Mouse (Mus musculus) neural tube, embryonic 10.5 days (tissue): ENCODE measurements at regions not wholly inside any gene's neighbourhood (a gene's known extent, or its start where the extent isn't known, plus 50 kb on each side); places are given as distances from the start of the nearest gene placed in this dataset.
"Not testable (repeated sequence)": the region's sequence is repeated elsewhere in the genome, so short reads cannot be mapped to it uniquely, and the experiment has no call there.

Source experiments
- DNase-seq: peaks from one replicate; pipeline ENCODE4 v3.0.0-alpha.2; 2017; ENCODE audit warnings: low spot score; ENCODE audit errors: extremely low spot score

GRCm38 (mm10) chr14:104849274-104849673, 326.8 kb upstream of the Rnf219 start:
- no peak for DNase-seq

GRCm38 (mm10) chr14:104827404-104827803, 305.0 kb upstream of the Rnf219 start:
- DNase-seq: no peak

DNA sequence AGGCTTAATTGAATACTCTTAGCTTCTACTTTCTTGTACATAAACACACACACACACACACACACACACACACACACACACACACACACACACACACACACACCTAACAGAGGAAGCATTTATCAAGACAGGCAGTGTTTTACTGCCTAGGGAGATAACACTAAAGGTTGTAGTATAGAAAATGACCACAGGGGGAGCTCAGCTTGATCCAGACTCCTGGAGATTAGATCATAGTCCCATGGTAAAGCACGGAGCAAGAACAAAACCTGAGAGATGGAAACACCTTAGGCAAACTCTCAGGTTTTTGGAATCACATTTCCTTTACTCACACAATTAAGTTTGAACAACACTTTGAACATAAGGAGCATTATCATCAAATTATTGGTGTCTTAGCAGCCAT, 302.5 kb upstream of the Rnf219 start:
- no peak for DNase-seq

DNA sequence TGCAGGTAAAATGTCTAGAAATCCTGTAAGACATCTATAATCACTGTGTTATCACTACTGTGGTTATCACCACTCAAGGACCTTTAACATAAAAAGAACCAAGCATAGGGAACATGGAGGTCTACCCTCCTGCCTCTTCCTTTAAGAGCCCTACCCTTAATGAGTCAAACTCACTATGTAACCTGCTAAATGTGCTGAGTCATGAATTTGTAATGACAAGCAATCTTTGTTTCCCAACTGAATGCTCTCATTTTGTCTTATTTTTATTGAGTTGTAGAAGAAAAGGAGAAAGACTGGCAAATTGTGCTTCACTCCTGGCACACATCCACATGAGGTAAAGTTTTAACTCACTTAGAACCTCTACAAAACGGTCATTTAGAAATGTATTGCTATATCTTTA, 301.8 kb upstream of the Rnf219 start:
- no peak for DNase-seq

DNA sequence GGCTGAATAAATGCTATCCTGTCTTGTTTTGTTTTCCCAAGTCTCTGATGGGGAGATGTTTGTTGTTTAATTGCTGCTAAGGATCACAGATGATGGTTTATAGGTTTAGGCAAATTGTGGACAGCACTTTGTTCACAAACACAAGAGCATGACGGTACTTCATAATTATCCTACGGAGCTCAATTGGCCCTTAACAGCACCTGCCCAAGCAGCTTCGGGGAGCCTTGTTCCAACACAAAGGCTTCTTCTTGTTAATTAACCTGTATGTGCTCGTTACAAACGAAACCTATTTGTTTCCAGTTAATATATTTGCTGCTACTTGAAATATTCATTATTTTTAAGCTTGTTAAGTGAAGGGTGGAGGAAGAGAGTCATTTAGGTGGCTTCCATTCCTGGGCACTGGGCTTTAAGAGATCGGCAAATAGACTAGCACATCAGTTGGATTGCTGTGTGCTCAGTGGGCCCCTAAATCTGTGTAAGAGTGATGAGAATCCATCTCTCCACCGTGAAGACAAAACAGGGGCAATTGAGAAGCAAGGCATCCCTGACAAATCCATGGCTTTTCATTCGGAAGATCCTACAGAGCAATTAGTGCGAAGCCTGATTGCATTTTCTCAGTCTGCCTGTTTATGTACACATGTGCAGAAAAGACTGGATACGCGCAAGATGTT, 299.6 kb upstream of the Rnf219 start:
- DNase-seq: no peak

DNA sequence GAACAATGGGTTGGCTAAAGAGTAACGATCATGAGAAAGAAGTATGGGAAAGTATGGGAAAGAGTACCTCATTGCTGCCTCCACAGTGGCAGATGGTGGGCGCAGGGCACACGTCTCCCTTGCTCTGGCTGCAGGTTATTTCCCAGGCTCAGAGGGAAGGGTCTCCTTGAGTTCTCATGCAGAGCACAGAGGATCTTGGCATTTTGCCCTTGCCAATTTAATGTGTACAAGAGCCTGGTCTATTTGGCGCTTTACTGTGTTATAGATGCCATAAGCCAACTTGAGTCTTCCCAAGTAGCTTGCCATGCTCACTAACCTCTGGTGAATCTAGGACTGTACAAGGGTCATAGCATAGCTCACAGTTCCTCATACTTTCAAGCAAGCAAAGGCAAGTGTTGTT, 296.7 kb upstream of the Rnf219 start:
- DNase-seq: no peak

GRCm38 (mm10) chr14:104813977-104814584, 291.6 kb upstream of the Rnf219 start:
- peak; percentile 77 for DNase-seq

DNA sequence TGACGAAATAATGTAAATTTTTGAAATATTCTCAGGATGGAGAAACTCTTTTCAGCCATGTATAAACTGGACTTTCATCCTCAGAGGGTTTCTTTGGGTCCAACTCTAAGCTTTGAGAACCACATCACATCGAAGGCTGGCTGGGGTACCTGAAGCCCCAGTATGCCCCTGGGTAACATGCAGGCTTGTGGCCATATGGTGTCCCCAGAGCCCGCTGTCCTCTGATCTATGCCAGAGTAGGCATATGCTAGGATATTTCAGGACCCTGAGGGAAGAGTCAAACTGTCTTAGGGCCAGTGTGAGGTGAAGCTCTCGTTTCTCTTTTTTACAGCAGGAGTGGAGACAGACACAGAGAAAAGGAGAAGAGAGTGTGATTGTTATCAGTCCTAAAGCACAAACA, 289.6 kb upstream of the Rnf219 start:
- no peak for DNase-seq

GRCm38 (mm10) chr14:104805332-104805731, 282.9 kb upstream of the Rnf219 start:
- DNase-seq: no peak

GRCm38 (mm10) chr14:104796348-104796965, 274.0 kb upstream of the Rnf219 start:
- DNase-seq: peak; percentile 42

GRCm38 (mm10) chr14:104789346-104789745, 266.9 kb upstream of the Rnf219 start:
- DNase-seq: no peak

DNA sequence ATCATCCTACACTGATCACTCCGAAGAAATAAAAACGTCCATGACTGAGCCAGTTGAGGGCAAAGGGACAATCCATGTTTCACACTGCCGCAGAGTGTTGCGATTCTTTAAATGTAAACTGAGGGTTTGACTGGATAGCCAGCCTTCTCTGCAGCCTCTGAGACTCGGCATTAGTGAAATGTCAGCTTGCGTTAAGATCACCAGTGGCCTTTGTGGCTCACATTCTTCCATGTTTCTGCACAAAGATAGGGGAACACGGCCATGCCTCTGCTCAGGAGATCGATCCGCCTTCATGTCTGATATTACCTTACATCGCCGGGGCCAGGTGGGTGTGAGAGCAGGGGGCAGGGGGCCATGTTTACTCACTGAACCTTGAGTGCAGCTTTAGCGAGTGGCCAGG, 262.6 kb upstream of the Rnf219 start:
- DNase-seq: no peak

DNA sequence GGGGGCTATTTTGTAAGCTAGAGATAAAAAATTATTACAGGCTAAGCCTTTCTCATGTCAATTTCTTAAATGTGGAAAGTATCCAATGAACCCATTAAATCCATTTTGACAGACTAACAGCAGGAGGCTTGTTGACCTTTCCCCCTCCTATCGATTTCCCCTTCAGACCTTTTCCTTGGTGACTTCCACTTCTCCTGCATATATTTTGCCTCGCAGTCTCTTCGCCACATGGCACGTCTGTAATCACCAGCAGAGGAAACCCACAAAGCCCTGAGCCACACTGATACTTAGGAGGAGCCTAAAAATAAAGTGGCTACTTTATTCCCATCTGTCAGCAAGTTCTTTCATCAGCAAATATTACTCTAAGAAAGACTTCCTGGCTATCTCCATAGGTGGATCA, 247.5 kb upstream of the Rnf219 start:
- no peak for DNase-seq

DNA sequence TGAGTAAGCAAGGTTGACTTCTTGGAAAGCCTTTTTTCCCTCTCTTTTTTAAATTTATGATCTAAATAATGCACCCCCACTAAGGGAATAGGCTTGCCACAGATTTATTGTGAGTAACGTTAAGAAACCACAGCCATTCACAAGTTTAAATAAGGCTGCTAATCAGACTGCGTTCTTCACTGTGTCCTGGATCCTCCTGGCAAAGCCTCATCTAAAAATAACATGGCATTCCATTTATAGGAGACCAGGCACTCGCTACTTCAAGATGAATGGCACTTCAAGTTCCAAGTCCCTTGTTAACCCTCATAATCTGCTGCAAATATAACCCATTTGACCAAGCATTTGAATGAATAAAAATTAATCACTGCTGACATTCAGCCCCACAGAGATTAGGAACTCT, 211.8 kb upstream of the Rnf219 start:
- no peak for DNase-seq

DNA sequence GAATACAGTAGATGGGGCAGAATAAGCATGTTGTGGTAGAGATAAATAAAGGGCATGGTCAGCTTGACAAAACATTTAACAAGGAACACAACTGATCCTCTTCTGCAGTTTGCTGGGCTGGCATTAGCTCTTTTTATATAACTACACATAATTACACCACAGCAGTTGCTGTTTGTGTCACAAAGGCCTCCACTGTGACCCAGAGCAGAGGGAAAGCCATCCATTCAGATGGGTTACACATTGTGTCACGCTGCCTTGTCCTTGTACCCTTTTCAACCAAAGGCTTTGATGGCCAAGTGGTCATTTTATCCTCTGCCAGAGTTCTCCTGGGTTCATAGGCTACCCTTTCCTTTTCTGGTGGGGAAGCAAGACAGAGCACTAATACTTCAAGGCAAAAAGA, 209.6 kb upstream of the Rnf219 start:
- no peak for DNase-seq

DNA sequence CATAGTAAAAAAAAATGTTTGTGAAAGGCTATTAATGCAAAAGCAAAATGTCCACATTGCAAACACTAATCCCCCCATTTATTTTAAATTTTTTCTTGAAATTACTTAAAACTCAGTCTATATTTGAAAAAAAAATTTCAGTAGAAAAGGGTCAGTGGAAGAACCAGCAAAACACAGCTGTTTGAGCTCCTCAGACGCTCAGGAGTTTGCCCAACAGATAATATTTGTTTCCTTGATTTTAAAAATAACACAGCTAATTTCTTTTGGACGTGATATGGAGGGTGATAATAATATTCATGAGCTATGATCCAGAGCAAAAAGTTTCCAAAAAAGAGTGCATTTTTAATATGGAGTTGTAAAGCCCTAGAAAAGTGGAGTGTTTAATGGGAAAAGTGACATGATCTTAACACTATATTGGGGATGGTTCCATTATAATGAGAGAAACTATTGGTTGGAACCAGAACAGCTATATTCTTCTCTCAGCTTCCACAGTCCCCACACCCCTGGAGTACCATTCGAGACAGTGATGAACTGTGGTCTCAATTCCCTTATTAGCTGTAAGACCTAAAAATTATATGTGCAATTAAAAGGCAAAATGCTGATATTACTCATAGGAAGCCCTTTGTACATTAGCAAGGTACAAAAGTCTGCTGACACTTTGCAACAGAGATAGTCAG, 209.0 kb upstream of the Rnf219 start:
- DNase-seq: no peak

GRCm38 (mm10) chr14:104715651-104716050, 193.2 kb upstream of the Rnf219 start:
- not testable (repeated sequence) for DNase-seq

GRCm38 (mm10) chr14:104702283-104702893, 179.9 kb upstream of the Rnf219 start:
- DNase-seq: no peak

DNA sequence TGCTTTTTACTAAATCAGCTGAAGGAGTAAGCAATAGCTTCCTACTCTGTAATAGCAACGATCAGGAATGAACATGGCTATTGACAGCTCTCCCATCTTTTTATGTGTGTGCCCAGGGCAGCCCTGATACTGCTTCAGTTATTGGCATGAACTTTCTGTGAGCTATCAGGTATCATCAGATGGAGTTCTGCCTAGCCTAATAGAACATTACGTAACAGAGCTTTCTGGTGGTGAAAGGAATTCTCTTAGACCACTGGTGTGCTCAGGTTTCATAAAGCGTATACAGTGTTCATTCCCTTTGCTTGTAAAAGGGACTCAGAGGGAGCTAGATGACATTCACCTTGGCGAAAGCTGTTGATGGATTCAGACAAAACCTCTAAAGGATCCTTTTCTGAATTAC, 176.5 kb upstream of the Rnf219 start:
- no peak for DNase-seq

DNA sequence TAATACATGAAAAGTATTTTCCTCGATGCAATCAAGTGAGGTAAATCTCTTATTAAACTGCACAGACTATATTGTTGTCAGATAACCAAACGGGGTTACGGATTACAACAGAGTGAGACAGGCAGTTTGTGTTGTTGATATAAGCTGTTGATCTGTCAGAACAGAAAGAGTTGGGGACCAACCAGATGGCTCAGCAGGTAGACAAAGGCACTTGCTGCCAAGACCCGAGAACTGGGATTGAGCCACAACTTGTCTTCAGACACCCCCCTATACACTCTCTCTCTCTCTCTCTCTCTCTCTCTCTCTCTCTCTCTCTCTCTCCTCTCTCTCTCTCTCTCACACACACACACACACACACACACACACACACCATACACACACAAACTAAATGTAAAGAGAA, 172.7 kb upstream of the Rnf219 start:
- DNase-seq: no peak

DNA sequence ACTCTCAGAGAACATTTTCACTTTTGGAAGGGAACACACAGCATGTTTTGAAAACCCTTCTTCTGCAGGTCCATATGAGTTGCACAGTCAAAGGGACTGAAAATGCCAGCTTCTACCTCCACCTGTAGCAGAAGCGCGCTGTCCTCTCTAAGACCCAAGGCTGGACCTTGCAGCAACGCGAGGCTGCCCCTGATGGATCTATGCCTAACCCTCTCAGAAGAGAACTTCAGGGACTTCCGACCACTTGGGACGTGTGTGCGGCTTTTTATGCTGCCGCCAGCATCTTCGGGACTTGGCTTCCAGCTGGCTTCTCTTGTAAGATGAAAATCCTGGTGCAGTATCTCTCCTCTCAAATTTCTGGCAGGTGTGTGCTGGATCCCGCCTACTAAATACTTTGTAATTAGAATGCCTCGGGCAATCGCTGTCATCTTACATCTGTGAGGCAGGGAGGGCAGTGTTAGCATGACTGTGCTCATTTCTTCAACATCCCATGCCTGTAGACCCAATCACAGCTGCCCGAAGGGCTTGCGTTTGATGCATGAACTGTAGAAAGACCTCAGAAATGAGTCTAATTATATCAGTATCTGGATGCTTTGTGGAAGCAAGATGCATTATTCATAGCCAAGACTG, 171.8 kb upstream of the Rnf219 start:
- DNase-seq: no peak

DNA sequence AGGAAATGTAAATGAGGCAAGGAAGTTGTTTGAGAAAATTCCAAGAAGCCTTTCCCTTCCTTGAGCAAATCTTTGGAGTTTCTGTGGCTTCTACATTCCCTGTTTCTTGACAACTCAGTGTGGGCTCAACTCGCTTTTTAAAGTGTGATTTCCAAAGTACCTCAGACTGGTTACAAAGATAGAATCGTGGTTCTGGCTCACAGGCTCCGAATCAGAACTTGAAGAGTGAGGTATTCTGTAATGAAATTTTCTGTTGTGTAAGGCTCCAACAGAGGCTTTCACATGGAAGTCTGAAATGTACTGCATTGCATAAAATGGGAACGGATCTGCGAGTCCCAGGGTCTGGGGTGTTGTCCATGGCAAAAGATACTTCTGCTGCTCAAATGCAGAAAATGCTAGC, 170.2 kb upstream of the Rnf219 start:
- no peak for DNase-seq
